Mouse (Mus musculus) adrenal gland, adult 8-10 months (tissue): Measurements from ENCODE around the gene Cubn. TPM values are rescaled to one million over a fixed set of nuclear protein-coding genes. Genes with fewer than 3 reads are reported as not detected.

ENCODE experiments used
- DNase-seq: peaks from one replicate; pipeline ENCODE4 v3.0.0; 2022
- total RNA-seq, 4 experiments: library from RNA; stranded (reverse); gene quantifications; 2 replicates each; pipeline ENCODE4 v1.2.4; 2022

Cubn gene
- under 1 TPM; 0.17 to 0.37 (median 0.21) TPM for total RNA-seq

DNA sequence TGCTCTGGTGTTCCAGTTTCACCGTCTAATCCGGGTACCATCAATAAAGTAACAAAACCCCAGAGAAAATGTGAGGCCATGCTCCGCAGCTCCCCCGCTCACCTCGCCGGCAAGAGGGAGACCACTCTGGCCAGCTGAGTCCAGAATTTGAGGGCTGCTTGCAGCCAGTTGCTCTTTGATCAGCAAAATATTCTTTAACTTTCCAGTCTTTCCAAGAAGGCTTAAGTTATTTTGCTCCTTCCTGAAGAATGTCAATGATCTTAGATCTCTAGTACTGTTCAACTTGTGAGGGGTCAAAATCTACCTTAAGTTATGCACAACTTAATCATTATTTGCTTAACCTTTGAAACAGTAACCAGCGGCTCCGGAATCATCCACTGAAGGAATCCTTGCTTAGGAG, at the start of gene Cubn:
Cubn (minus strand) TSS at position 80 of the 400 bp plus-strand sequence.
- no peak for DNase-seq

- no peak for DNase-seq
Measured at GRCm38 (mm10) chr2:13539860-13540259, 48.2 kb upstream of the Cubn start.

- DNase-seq: no peak
Measured at GRCm38 (mm10) chr2:13538704-13539377, 47.2 kb upstream of the Cubn start.

- DNase-seq: no peak
Measured at GRCm38 (mm10) chr2:13538258-13538657, 46.6 kb upstream of the Cubn start.

- no peak for DNase-seq
Measured at GRCm38 (mm10) chr2:13537733-13538132, 46.1 kb upstream of the Cubn start.

- DNase-seq: no peak
Measured at GRCm38 (mm10) chr2:13536747-13537146, 45.1 kb upstream of the Cubn start.

GRCm38 (mm10) chr2:13530639-13531038, 39.0 kb upstream of the Cubn start:
- no peak for DNase-seq

DNA sequence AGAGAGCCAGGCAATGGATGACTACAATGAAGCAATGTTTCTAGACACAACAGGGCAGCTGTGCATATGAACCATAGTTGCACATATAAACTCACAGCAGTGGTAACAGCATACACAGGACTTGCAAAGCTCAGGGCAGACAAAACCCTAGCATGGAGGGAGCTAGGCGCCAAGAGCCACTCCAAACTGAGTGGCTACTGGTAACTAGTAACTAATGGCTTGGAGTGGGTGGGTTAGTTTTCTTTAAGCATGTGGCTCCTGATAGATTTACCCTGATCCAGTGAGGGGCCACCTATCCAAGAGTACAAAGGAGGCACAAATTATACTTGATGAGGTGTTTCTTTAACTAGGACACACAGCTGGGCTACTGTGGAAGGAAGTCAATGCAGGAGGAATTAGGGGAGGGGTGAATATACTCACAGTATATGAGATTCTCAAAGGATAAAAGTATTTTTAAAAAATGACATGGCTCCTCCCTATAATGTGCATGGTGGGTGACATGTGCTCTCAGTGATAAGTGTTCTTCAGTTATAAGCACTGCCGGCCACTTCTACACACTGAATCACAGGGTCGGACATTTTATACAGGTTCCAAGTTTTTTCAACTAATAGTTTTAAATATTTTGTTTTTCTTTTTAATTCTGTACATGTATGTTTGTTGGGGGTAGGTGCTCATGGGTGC, 37.8 kb upstream of the Cubn start:
- DNase-seq: no peak

- peak; percentile 75 for DNase-seq
Measured at GRCm38 (mm10) chr2:13527531-13527930, 35.9 kb upstream of the Cubn start.

DNA sequence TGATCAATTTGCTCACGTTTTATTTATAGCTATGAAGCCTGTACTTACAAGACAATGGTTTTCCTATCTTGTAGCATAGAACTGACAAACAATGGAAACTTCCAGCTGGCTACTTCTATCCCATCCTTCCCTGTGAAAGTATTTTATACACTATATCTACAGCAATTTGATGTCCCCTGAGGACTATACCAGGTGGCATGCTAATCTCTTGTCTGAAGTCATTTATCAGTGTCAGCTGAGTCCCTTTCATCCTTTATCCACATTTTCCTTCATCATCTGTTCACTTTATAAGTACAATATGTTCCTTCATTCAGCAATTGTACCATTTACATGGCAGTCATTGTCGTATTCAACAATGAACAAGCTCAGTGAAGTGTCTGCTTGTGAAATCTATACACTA, 35.5 kb upstream of the Cubn start:
- DNase-seq: no peak

DNA sequence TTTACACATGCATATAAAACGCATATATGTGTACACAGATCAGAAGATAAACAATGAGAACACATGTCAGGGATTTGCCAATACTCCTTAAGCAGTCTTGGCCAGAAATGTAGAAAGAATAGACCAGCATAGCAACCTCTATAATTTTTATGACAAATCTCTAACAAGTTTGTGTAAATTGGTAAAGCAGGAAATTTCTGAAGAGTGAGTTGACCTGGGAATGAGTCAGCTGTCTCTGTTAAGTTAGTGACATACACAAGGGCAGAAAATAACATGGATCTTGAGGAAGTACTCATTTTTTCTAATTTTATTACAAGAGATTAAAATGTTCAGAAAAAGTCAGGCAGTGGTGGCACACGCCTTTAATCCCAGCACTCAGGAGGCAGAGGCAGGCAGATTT, 34.6 kb upstream of the Cubn start:
- DNase-seq: no peak

DNA sequence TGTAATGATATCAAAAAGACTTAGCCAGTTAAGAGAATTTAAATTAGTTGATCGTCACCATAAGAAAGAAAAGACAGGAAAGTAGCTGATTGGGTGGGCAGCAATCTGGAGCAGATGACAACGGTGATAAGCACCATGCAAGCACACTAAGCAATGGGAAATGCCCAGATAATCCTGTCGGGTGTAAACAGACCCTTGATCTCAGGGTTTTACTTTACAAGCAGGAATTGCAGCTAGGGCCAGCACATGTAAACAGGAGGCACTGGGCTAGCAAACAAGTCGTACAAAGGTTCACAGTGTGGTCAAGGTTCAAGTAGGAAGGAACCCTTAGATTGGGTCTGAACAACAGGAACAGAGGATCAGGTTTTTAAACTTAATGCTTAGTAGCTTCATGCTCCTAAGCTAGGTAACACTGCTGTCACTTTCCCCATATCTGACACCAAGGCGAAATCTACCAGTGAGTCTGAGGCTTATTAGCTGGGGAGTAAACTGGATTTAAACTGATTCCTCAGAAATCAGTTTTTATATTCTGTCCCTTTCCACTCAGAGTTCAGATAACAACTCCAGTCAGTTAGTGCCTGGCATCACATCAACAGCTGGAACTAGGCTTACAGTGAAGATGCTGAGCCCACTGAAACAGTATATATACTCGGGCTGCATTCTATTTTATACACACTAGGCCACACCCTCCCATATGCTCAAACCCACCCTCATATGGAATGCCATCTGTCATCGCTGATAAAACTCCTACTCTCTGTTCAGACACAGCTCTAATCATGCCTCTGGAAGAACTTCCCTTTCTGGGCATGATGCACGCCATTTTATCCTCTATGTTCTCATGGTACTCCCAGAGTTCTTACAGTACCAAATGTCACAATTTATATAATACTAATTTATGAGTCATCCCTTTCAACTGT, 32.2 kb upstream of the Cubn start:
- DNase-seq: no peak

GRCm38 (mm10) chr2:13522106-13522505, 30.5 kb upstream of the Cubn start:
- DNase-seq: no peak

DNA sequence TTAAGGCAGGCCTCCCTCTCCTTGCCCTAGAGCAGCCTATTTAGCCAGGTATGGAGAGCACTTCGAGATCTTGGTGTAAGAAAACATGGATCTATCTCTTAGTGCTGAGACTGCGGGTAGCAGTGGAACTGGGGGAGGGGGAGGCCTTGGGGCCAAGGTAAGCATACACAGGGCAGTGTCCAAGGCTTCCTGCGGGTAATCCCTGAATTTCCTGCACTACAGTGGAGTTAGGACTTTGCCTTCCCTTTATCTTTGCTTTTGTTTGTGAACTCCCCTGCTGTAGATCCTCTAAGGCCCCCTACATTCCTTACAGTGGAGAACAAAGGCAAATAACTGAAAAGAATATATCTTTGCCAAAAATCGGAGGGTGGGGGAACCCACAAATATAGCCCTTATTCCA, 23.3 kb upstream of the Cubn start:
- DNase-seq: no peak

GRCm38 (mm10) chr2:13502717-13503116, 11.1 kb upstream of the Cubn start:
- DNase-seq: no peak

GRCm38 (mm10) chr2:13501553-13501952, 9.9 kb upstream of the Cubn start:
- no peak for DNase-seq

GRCm38 (mm10) chr2:13500298-13500999, 8.8 kb upstream of the Cubn start:
- no peak for DNase-seq

GRCm38 (mm10) chr2:13499196-13499595, 7.6 kb upstream of the Cubn start:
- no peak for DNase-seq

GRCm38 (mm10) chr2:13496087-13496486, 4.5 kb upstream of the Cubn start:
- no peak for DNase-seq

DNA sequence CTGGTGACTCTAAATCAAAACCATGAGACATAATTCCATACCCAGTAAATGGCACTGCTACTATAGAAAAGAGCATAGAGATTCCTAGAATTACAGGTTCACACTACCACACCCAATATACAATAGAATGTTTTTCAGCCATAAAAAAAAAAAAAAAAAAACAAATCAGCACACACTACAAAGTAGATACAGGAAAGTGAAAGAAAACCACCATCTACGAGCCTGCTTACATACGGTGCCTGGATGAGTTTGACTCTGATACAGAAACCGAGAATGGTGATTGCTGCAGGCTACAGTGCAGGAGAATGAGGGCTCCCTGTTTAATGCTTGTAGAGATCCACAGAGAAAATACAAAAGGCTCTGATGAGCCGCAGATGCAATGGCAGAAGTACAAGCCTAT, 1.3 kb upstream of the Cubn start:
- DNase-seq: no peak

DNA sequence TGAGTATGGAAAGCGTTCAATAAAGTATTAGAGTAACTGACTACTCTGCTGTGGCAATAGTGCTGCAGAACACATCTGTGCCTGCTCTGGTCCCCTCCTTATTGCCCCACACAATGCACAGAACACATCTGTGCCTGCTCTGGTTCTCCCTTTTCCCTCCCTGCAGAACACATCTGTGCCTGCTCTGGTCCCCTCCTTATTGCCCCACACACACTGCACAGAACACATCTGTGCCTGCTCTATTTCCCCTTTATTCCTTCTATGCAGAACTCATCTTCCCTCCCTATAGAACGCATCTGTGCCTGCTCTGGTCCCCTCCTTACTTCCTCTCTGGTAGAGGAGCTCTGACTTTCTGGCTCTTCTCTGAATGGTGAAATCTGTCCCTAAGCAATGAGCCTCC, 1.1 kb downstream of the Cubn start:
- no peak for DNase-seq

GRCm38 (mm10) chr2:13486470-13486869, 5.1 kb downstream of the Cubn start:
- no peak for DNase-seq

DNA sequence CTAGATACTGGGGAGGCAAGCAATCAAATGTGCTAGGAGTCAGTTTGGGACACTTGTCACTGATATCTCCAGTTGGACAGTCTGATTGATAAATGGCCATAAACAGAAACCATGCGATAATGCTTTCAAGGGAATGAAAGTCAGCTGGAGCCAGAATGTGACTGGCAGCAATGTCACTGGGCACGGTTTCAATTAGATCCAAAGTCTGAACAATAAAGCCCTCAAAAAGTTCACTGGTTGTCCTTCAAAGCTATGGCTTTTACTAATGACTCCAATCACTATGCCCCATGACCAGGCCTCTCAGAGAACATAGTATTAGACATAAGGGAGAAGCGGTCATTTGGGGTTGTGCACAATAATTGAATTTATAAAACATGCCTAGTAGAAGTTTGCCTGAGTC, 7.0 kb downstream of the Cubn start:
- peak; percentile 17 for DNase-seq
